Mouse (Mus musculus): ENCODE data around the gene Brd3. TPM values are rescaled to one million over a fixed set of nuclear protein-coding genes. Genes with fewer than 3 reads are reported as not detected.

The Brd3 gene
- polyA plus RNA-seq, 1 experiment from 2014 or later, result 26.2 TPM

DNA sequence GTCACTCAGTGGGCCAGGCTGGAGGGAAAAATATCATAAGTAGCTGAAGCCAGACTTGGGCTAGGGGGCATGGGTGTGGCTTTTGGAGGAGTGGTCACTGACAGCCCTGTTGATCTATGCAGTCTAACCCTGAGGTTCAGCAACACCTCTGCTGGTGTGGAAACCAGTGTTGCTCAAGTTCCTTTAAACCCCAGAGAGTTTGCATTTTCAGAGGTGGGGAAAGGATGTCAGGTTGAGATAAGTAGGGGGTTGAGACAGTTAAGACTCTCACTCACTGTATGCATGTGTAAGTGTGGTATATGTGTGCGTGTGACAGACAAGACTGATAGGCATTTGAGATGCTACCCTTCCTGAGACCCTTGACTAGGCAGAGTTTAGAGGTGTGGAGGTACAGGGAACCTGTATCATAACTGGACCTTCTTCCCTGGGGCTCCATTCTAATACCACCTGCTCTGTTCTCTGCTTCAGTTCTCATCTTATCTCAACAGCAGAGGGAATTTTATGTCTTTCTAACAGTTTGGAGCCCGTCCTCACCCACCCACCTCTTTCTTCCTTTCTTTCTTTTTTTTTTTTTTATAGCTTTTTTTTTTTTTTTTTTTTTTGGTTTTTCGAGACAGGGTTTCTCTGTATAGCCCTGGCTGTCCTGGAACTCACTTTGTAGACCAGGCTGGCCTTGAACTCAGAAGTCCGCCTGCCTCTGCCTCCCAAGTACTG, 20.0 kb downstream of the Brd3 start:
- TF ChIP-seq EP300 (IDR thresholded peaks at IDR 0.05; ENCODE audit: low read depth) (no peak), CTCF (IDR thresholded peaks at IDR 0.05; ENCODE audit: low read depth) (no peak)
- no peaks in the 10 kb centered on the region for H3K36me3 ChIP-seq (replicated peaks; ENCODE audit: insufficient read depth, low read length)
- ATAC-seq, result peak; percentile 45
- no peak overlapping the region for H3K9ac ChIP-seq (replicated peaks)
- DNase-seq, result no peak
- H3K4me1 ChIP-seq (ENCODE audit: insufficient read depth), result no peaks in the 10 kb centered on the region
- no peak overlapping the region for H3K4me2 ChIP-seq (ENCODE audit: low read depth, low read length)
- no peaks in the 10 kb centered on the region for H3K9me3 ChIP-seq (ENCODE audit: low read length)
- H3K27ac ChIP-seq (ENCODE audit: low read depth), result peak overlapping the region; percentile 35; the same call in 1 of the 2 replicates
- H3K27me3 ChIP-seq (ENCODE audit: insufficient read depth, low read length), result no peaks in the 10 kb centered on the region
- WGBS (ENCODE audit: insufficient replicate concordance), result 61% methylated on average over 3 of the region's 4 CpGs
- H3K4me3 ChIP-seq (ENCODE audit: low read depth, low read length), result no peak overlapping the region

GRCm38 (mm10) chr2:27486725-27487124, 20.7 kb downstream of the Brd3 start:
- Histone ChIP-seq H3K4me2 (ENCODE audit: low read depth, low read length) (no peak overlapping the region), H3K9ac (replicated peaks) (no peak overlapping the region), H3K4me1 (ENCODE audit: insufficient read depth) (no peaks in the 10 kb centered on the region), H3K36me3 (replicated peaks; ENCODE audit: insufficient read depth, low read length) (no peaks in the 10 kb centered on the region), H3K4me3 (ENCODE audit: low read depth, low read length) (no peak overlapping the region), H3K27ac (ENCODE audit: low read depth) (peak overlapping the region; percentile 22; the same call in 1 of the 2 replicates), H3K27me3 (ENCODE audit: insufficient read depth, low read length) (no peaks in the 10 kb centered on the region), H3K9me3 (ENCODE audit: low read length) (no peaks in the 10 kb centered on the region)
- TF ChIP-seq EP300 (IDR thresholded peaks at IDR 0.05; ENCODE audit: low read depth) (no peak), CTCF (IDR thresholded peaks at IDR 0.05; ENCODE audit: low read depth) (no peak)
- DNase-seq (no peak), ATAC-seq (peak; percentile 4; the same call in 1 of the 2 replicates)
- 61% methylated on average over 4 of the region's 4 CpGs for WGBS (ENCODE audit: insufficient replicate concordance)

GRCm38 (mm10) chr2:27482265-27482861, 25.1 kb downstream of the Brd3 start:
- Histone ChIP-seq H3K27me3 (ENCODE audit: insufficient read depth, low read length) (no peaks in the 10 kb centered on the region), H3K4me1 (ENCODE audit: insufficient read depth) (no peaks in the 10 kb centered on the region), H3K4me2 (ENCODE audit: low read depth, low read length) (no peak overlapping the region), H3K27ac (ENCODE audit: low read depth) (no peak overlapping the region), H3K9ac (replicated peaks) (no peak overlapping the region), H3K9me3 (ENCODE audit: low read length) (no peaks in the 10 kb centered on the region), H3K36me3 (replicated peaks; ENCODE audit: insufficient read depth, low read length) (no peaks in the 10 kb centered on the region), H3K4me3 (ENCODE audit: low read depth, low read length) (no peak overlapping the region)
- ATAC-seq (no peak), DNase-seq (no peak)
- TF ChIP-seq CTCF (IDR thresholded peaks at IDR 0.05; ENCODE audit: low read depth) (no peak), EP300 (IDR thresholded peaks at IDR 0.05; ENCODE audit: low read depth) (no peak)
- 52% methylated on average over 7 of the region's 7 CpGs for WGBS (ENCODE audit: insufficient replicate concordance)

DNA sequence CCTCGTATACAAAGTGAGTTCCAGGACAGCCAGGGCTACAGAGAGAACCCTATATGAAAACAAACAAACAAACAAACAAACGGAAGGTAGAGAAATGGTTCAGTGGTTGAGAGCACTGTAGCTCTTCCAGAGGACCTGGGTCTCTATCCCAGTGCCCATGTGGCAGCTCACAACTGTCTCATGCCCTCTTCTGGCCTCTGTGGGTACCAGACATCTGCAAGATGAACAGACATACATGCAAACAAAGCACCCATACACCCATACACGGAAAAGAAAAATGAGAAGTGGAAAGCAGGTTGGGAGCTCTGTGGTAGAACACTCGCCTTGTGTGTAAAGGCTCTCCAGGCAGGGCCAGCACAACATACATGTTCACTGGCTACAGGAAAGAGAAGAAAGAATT, 27.1 kb downstream of the Brd3 start:
- ATAC-seq (no peak), DNase-seq (peak; percentile 22)
- 50% methylated on average over 4 of the region's 4 CpGs for WGBS (ENCODE audit: insufficient replicate concordance)
- no peak overlapping the region for H3K9ac ChIP-seq (replicated peaks)
- no peak overlapping the region for H3K4me2 ChIP-seq (ENCODE audit: low read depth, low read length)
- no peaks in the 10 kb centered on the region for H3K36me3 ChIP-seq (replicated peaks; ENCODE audit: insufficient read depth, low read length)
- H3K4me3 ChIP-seq (ENCODE audit: low read depth, low read length), result no peak overlapping the region
- 0 out of 2 replicates have a peak, but pooled peaks cover 6% of the 10 kb centered on the region for H3K4me1 ChIP-seq (ENCODE audit: insufficient read depth)
- H3K27ac ChIP-seq (ENCODE audit: low read depth), result peak overlapping the region; percentile 29; the same call in 1 of the 2 replicates
- TF ChIP-seq EP300 (IDR thresholded peaks at IDR 0.05; ENCODE audit: low read depth), result no peak
- TF ChIP-seq CTCF (IDR thresholded peaks at IDR 0.05; ENCODE audit: low read depth), result peak; percentile 52
- H3K27me3 ChIP-seq (ENCODE audit: insufficient read depth, low read length), result no peaks in the 10 kb centered on the region
- no peaks in the 10 kb centered on the region for H3K9me3 ChIP-seq (ENCODE audit: low read length)

DNA sequence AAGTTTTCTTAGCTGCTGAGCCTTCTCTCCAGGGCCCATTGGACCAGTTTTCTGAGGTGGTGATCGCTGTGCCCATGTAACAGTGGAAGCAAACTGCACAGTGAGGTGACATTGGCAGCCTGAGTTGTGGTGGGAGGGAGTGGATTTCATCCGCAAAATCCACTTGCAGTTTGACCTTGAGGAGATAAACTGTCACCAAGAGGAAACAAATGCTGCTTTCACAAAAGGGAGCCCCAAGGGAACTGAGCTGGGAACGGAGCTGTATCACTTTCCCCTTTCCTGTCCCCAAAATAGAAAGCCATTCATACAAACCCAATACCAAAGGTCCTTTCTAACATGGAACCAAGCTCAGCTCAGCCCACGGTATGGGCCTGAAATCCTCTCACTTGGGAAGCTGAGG, 27.6 kb downstream of the Brd3 start:
- no peak overlapping the region for H3K4me3 ChIP-seq (ENCODE audit: low read depth, low read length)
- DNase-seq (peak; percentile 11), ATAC-seq (no peak)
- H3K27me3 ChIP-seq (ENCODE audit: insufficient read depth, low read length), result no peaks in the 10 kb centered on the region
- H3K9me3 ChIP-seq (ENCODE audit: low read length), result no peaks in the 10 kb centered on the region
- H3K27ac ChIP-seq (ENCODE audit: low read depth), result no peak overlapping the region
- H3K4me2 ChIP-seq (ENCODE audit: low read depth, low read length), result no peak overlapping the region
- TF ChIP-seq EP300 (IDR thresholded peaks at IDR 0.05; ENCODE audit: low read depth), result no peak
- no peak for TF ChIP-seq CTCF (IDR thresholded peaks at IDR 0.05; ENCODE audit: low read depth)
- 0 out of 2 replicates have a peak, but pooled peaks cover 6% of the 10 kb centered on the region for H3K4me1 ChIP-seq (ENCODE audit: insufficient read depth)
- no peak overlapping the region for H3K9ac ChIP-seq (replicated peaks)
- WGBS (ENCODE audit: insufficient replicate concordance), result 44% methylated on average over 4 of the region's 4 CpGs
- H3K36me3 ChIP-seq (replicated peaks; ENCODE audit: insufficient read depth, low read length), result no peaks in the 10 kb centered on the region

DNA sequence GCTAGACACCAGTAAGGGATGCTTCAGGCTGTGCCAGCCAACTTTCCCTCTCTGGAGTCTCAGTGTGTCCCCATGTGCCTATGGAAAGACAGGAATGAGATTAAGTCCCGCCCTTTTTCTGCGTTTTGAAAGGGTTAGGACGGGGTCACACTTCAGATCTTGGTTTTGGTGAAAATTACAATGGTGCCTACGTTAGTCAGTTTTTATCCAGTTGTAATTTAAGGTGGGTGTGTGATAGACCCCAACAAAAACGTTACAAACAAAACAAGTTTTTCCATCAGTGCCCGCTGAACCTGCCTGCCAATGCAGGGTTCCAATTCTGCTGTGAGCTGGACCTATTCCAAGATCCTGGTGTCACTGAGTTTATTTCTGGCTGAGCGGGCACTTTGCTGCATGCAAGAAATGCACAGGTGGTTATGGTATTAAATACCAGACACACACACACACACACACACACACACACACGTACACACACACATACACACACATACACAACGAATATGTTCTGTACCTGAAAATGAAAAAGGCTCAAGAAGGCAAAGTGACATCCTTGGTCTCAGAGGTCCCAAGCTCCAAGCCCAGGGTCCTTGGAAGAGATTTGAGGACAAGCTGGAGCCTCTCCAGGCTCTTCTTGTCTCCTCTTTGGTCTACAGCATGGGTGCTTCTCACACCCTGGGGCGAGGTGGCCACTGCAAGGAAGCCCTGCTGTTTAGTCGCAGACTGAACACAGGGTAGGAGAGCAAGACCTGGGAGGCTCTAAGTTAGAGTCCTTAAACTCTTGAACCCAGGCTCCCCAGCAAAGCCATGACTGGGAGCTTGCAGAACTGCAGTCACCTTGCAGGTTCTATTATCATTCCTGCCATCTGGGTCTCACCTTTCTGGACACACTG, 30.9 kb downstream of the Brd3 start:
- 28% methylated on average over 11 of the region's 11 CpGs for WGBS (ENCODE audit: insufficient replicate concordance)

More for the DNA sequence above, 30.9 kb downstream of the Brd3 start:
- peak overlapping the region; percentile 80 for H3K4me3 ChIP-seq (ENCODE audit: low read depth, low read length)
- ATAC-seq (no peak), DNase-seq (no peak)
- peak overlapping the region; percentile 90 for H3K4me2 ChIP-seq (ENCODE audit: low read depth, low read length)
- H3K9me3 ChIP-seq (ENCODE audit: low read length), result no peaks in the 10 kb centered on the region
- H3K4me1 ChIP-seq (ENCODE audit: insufficient read depth), result peaks cover 34% of the 10 kb centered on the region
- TF ChIP-seq EP300 (IDR thresholded peaks at IDR 0.05; ENCODE audit: low read depth), result no peak
- TF ChIP-seq CTCF (IDR thresholded peaks at IDR 0.05; ENCODE audit: low read depth), result no peak
- 0 out of 2 replicates have a peak, but pooled peaks cover 4% of the 10 kb centered on the region for H3K36me3 ChIP-seq (replicated peaks; ENCODE audit: insufficient read depth, low read length)
- peak overlapping the region; percentile 68 for H3K9ac ChIP-seq (replicated peaks)
- no peaks in the 10 kb centered on the region for H3K27me3 ChIP-seq (ENCODE audit: insufficient read depth, low read length)
- H3K27ac ChIP-seq (ENCODE audit: low read depth), result peak overlapping the region; percentile 93
